Mouse (Mus musculus): ENCODE measurements at regions not wholly inside any gene's neighbourhood (a gene's known extent, or its start where the extent isn't known, plus 50 kb on each side); places are given as distances from the start of the nearest gene placed in this dataset.

- intact Hi-C loops (cut with DNase I) = no loop called here
Measured at GRCm38 (mm10) chr4:125282154-125282973, 154.7 kb upstream of the Zc3h12a start.

GRCm38 (mm10) chr4:125279165-125279564, 151.5 kb upstream of the Zc3h12a start:
- intact Hi-C loops (cut with DNase I) = no loop called here
- no peak for DNase-seq (ENCODE audit: extremely low spot score in 1 of 2, low spot score in 2 of 2)

More at GRCm38 (mm10) chr4:125282154-125282973, 154.7 kb upstream of the Zc3h12a start:
- DNase-seq (ENCODE audit: extremely low spot score in 1 of 2, low spot score in 2 of 2) = peak; percentile 60 to 67

DNA sequence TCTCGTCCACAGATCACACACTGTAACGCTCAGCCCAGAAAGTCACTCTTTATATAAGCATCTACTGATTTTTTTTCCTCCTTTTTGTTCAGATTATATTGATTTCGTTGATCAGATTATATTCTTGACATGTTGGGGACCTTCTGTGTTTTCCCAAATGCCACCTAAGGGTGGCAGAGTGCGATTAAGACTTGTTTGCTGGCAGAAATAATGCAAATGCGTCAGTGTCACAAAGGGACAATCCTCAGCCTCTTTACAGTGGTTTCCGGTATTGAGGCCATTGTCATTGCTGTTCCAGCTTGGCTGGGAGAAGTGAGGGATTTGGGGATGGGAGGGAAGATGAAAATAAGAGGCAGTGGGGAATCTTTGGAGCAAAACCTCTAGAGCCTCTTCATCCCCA, 149.2 kb upstream of the Zc3h12a start:
- DNase-seq (ENCODE audit: extremely low spot score in 1 of 2, low spot score in 2 of 2) = no peak
- intact Hi-C loops (cut with DNase I) = no loop called here

- peak in 1 of 2 experiments; percentile 27 for DNase-seq (ENCODE audit: extremely low spot score in 1 of 2, low spot score in 2 of 2)
- intact Hi-C loops (cut with DNase I) = no loop called here
Measured at GRCm38 (mm10) chr4:125275259-125275658, 147.6 kb upstream of the Zc3h12a start.

- no peak for DNase-seq (ENCODE audit: extremely low spot score in 1 of 2, low spot score in 2 of 2)
- intact Hi-C loops (cut with DNase I) = no loop called here
Measured at GRCm38 (mm10) chr4:125270951-125271350, 143.3 kb upstream of the Zc3h12a start.

DNA sequence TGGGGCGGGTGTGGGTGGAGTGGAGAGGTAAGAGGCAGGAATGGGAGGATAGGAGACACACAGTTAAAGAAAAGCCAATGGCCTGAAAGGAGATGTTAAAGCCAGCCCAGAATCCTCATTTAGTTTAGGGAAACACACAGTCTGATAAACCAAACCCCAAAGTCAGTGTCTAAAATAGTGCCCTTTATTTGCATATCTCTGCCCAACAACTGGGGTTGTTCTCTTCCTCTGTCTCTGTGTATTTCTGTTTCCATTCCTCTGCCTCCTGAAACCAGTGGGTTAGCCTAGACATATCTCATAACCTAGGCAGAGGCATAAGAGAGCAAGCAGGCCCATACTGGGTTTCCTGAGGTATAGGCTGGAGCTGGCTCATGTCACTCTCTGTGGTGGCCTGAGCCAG, 138.6 kb upstream of the Zc3h12a start:
- no peak for DNase-seq (ENCODE audit: extremely low spot score in 1 of 2, low spot score in 2 of 2)
- intact Hi-C loops (cut with DNase I) = no loop called here

- intact Hi-C loops (cut with DNase I) = no loop called here
- DNase-seq (ENCODE audit: extremely low spot score in 1 of 2, low spot score in 2 of 2) = no peak
Measured at GRCm38 (mm10) chr4:125265575-125265974, 137.9 kb upstream of the Zc3h12a start.

DNA sequence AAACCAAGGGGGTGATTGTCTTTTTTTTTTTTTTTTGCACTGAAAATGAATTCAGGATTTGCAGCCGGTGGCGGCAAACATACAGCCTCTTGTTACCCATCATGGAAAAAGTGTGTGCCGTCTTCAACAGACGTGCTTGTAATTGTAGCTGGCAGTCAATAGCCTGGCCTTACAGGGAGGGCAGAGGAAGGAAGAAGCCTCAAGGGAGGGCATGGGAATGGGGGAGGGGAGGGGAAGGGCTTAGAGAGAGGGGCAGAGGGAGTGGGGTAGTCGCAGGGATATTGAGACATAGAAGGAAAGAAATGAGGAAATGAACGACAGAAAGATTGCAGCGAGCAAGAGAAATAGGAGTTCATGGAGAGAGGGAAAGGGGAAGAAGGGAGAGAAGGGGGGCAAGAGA, 137.4 kb upstream of the Zc3h12a start:
- intact Hi-C loops (cut with DNase I) = no loop called here
- DNase-seq (ENCODE audit: extremely low spot score in 1 of 2, low spot score in 2 of 2) = no peak

GRCm38 (mm10) chr4:125261547-125261946, 133.9 kb upstream of the Zc3h12a start:
- intact Hi-C loops (cut with DNase I) = no loop called here
- DNase-seq (ENCODE audit: extremely low spot score in 1 of 2, low spot score in 2 of 2) = peak in 1 of 2 experiments; percentile 22

- intact Hi-C loops (cut with DNase I) = no loop called here
Measured at GRCm38 (mm10) chr4:125259306-125259705, 131.7 kb upstream of the Zc3h12a start.

GRCm38 (mm10) chr4:125257916-125258315, 130.3 kb upstream of the Zc3h12a start:
- DNase-seq (ENCODE audit: extremely low spot score in 1 of 2, low spot score in 2 of 2) = no peak
- intact Hi-C loops (cut with DNase I) = no loop called here

More at GRCm38 (mm10) chr4:125259306-125259705, 131.7 kb upstream of the Zc3h12a start:
- DNase-seq (ENCODE audit: extremely low spot score in 1 of 2, low spot score in 2 of 2) = no peak

DNA sequence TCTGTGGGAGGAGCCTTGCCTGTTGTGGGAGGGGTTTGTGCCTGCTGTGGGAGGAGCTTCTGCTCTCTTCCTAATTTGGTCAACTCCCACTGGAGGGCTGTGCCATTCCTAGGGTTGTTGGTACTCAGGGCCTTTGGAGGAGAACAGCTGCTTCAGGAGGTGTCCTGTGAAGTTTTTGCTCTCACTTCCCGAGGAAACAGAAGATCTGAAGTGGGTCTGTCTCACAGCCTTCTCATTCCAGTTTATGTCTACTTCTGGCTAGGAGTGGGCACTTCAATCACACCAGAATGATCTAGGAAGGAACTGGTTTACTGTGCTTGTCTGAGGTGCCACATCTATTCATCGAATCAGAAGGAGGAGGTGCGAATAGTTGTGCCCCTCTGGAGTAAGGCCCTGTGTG, 125.5 kb upstream of the Zc3h12a start:
- DNase-seq (ENCODE audit: extremely low spot score in 1 of 2, low spot score in 2 of 2) = no peak

DNA sequence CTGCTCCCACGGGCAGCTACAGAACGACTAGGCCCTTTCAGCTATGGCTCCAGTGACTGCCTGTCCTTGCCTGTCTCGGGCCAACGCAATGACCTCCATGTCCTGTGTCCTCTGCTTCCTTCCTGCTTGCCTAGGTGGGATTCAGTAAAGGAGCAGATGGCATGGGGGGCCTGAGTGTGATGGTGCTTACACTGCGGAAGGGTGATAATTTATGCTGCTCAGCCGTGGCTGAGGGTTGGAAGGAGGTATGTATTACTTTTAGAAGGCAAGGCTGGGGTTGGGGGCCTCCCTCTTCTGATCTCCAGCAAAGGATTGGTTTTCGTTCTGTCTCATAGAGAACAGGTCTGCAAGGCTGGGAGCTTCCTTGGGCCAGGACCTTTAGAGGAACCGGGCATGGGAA, 124.6 kb upstream of the Zc3h12a start:
- DNase-seq (ENCODE audit: extremely low spot score in 1 of 2, low spot score in 2 of 2) = no peak
- intact Hi-C loops (cut with DNase I) = no loop called here

More for the DNA sequence above, 125.5 kb upstream of the Zc3h12a start:
- intact Hi-C loops (cut with DNase I) = no loop called here

GRCm38 (mm10) chr4:125249061-125249460, 121.4 kb upstream of the Zc3h12a start:
- no peak for DNase-seq (ENCODE audit: extremely low spot score in 1 of 2, low spot score in 2 of 2)
- intact Hi-C loops (cut with DNase I) = no loop called here

GRCm38 (mm10) chr4:125246171-125246570, 118.5 kb upstream of the Zc3h12a start:
- intact Hi-C loops (cut with DNase I) = no loop called here
- no peak for DNase-seq (ENCODE audit: extremely low spot score in 1 of 2, low spot score in 2 of 2)

- no peak for DNase-seq (ENCODE audit: extremely low spot score in 1 of 2, low spot score in 2 of 2)
- intact Hi-C loops (cut with DNase I) = no loop called here
Measured at GRCm38 (mm10) chr4:125242512-125242911, 114.9 kb upstream of the Zc3h12a start.

DNA sequence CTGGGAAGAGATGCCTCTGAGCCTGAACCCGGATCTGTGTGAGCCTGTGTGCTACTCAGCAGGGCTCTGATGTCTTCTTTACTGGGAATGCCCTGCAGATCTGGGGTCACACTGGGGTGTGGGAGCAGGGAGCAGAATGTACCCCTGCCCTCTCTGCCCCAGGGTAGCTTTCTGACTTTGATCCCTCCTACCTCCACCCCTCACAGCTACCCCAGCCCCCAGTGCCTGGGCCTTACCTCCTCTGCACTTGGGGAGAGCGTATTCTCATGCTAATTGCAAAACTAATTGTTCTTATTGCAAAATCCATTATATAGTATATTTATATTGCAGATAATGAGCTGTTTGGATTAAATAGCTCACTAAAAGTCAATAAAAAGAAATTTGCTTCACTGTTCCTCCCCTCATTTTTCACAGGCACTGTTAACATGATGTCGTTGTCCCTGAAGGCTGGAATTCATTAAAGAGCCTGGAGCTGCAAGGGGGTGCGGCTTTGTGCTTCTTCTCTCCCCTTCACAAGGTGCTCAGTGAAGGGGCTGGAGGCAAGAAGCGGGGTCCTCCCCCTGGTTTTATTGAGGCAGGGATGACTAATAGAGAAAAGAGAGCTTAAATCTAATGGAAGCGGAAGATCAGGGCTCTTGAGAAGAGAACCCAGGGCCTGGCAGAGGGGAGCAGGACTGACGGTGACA, 114.1 kb upstream of the Zc3h12a start:
- intact Hi-C loops (cut with DNase I) = no loop called here
- no peak for DNase-seq (ENCODE audit: extremely low spot score in 1 of 2, low spot score in 2 of 2)

DNA sequence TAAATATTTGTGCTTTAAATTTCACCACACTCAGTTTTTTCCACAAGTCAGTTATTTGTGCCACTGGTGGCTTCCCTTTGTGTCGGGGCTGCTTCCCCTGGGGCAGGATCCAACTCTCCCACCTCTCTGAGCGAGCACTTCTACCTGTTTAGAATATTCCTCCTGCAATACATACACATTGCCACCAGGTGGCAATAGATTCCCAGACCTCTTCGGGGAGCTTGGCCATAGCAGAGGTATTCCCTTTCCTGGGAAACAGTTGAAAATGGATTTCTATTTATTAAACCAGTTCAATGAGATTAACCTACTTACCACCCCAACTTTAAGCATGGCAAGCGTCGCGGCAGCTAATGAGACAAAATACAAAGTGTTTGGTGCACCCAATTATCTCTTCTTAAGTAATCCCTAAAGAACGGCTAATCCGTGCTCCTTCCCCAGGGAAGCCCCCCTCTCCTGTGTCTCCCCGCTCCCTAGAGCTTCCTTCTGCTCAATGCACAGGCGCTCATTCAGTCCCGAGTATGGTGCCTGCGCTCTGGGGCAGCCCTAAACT, 104.1 kb upstream of the Zc3h12a start:
- intact Hi-C loops (cut with DNase I) = loop anchor here (10.0 kb wide), 1 partner anchor 703 kb away; no protein-coding TSS in a partner anchor
- peak in 1 of 2 experiments; percentile 42 for DNase-seq (ENCODE audit: extremely low spot score in 1 of 2, low spot score in 2 of 2)

- DNase-seq (ENCODE audit: extremely low spot score in 1 of 2, low spot score in 2 of 2) = no peak
- intact Hi-C loops (cut with DNase I) = no loop called here
Measured at GRCm38 (mm10) chr4:125227194-125227593, 99.6 kb upstream of the Zc3h12a start.

GRCm38 (mm10) chr4:125222922-125223321, 95.3 kb upstream of the Zc3h12a start:
- DNase-seq (ENCODE audit: extremely low spot score in 1 of 2, low spot score in 2 of 2) = no peak
- intact Hi-C loops (cut with DNase I) = no loop called here
